Mouse (Mus musculus) small intestine, adult 2 months (tissue): ENCODE data around the gene Rfc5.

Experiments
- CTCF ChIP-seq: fragments of 200-500 bp; IDR thresholded peaks from 2 replicates; pipeline ENCODE4 v1.5.1; 2012; ENCODE audit warnings: low read depth, mild to moderate bottlenecking, control low read depth, inconsistent platforms, low read length, moderate library complexity, mixed read lengths; ENCODE audit not compliant: insufficient replicate concordance, insufficient read length; ENCODE audit errors: extremely low read depth
- POLR2A ChIP-seq: fragments of 200-500 bp; IDR thresholded peaks from 2 replicates; pipeline ENCODE4 v1.6.1; 2012; ENCODE audit warnings: low read depth, mild to moderate bottlenecking, control low read depth, inconsistent platforms, low read length, moderate library complexity

- TF ChIP-seq POLR2A = no peak
- TF ChIP-seq CTCF = no peak
Measured at GRCm38 (mm10) chr5:117409369-117409768, 20.5 kb upstream of the Rfc5 start.
